Mouse (Mus musculus): ENCODE data around the gene Chrna9. TPM values are rescaled to one million over a fixed set of nuclear protein-coding genes. Genes with fewer than 3 reads are reported as not detected.

Gene Chrna9
- total RNA-seq (2021) = not detected
- long read RNA-seq, experiment 1 = 0 reads
- long read RNA-seq, experiment 2, partial matches to known transcripts = 0 of 1 reads
- long read RNA-seq, experiment 2, other reads (novel, unspliced or antisense) = 1 of 1 reads

DNA sequence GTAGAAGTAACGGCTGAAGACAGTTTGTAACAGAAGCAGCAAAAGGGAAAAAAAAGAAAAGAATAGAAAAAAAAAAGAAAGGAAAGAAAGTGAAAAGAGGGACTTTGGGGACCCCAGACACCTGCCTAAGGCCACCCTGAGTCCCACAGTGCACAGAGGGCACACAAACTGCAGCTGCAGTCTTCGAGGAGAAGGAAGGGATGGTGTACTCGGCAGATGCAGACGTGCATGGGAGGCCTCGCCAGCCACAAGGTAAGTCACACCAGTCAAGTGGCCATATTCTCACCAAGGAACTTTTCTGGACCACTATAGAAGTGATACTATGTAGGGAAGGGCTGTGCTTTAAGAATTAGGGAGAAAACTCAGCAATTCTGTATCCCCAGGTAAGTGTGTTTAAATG, at the start of gene Chrna9:
Gene Chrna9 (plus strand): TSS at position 139 of the 400 bp plus-strand sequence.
- Histone ChIP-seq H3K27ac (no peak within 1 kb of the TSS), H3K4me3 (no peak within 1 kb of the TSS)
- no peak for DNase-seq (ENCODE audit: low spot score in 2 of 2)
- no peak for TF ChIP-seq CTCF (conservative IDR thresholded peaks at IDR 0.05)

GRCm38 (mm10) chr5:65885699-65886443, 48.9 kb upstream of the Chrna9 start:
- Histone ChIP-seq H3K4me3 (no peak overlapping the region), H3K27ac (no peak overlapping the region)
- no peak for DNase-seq (ENCODE audit: low spot score in 2 of 2)
- TF ChIP-seq CTCF (conservative IDR thresholded peaks at IDR 0.05) = no peak

GRCm38 (mm10) chr5:65888102-65888501, 46.6 kb upstream of the Chrna9 start:
- Histone ChIP-seq H3K27ac (no peak overlapping the region), H3K4me3 (no peak overlapping the region)
- TF ChIP-seq CTCF (conservative IDR thresholded peaks at IDR 0.05) = no peak
- no peak for DNase-seq (ENCODE audit: low spot score in 2 of 2)

DNA sequence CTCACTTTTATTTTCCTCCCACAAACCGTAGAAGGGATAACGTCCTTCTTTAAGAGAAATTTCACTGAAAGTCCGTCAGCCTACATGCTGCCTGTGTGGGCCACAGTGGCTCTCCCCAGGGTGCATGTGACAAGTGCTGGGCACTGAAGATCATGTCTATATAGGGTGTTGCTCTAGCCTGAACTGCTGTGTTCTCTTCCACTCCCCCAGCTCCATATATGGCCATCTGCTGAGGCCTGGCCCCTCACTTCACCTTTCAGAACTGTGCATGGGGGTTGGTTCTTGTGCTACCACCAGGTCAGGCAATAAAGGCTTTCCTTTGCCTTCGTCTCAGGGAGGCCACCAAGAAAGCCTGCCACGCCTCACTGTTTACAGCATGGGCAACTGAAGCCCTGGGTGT, 45.7 kb upstream of the Chrna9 start:
- no peak for TF ChIP-seq CTCF (conservative IDR thresholded peaks at IDR 0.05)
- Histone ChIP-seq H3K4me3 (no peak overlapping the region), H3K27ac (no peak overlapping the region)
- no peak for DNase-seq (ENCODE audit: low spot score in 2 of 2)

DNA sequence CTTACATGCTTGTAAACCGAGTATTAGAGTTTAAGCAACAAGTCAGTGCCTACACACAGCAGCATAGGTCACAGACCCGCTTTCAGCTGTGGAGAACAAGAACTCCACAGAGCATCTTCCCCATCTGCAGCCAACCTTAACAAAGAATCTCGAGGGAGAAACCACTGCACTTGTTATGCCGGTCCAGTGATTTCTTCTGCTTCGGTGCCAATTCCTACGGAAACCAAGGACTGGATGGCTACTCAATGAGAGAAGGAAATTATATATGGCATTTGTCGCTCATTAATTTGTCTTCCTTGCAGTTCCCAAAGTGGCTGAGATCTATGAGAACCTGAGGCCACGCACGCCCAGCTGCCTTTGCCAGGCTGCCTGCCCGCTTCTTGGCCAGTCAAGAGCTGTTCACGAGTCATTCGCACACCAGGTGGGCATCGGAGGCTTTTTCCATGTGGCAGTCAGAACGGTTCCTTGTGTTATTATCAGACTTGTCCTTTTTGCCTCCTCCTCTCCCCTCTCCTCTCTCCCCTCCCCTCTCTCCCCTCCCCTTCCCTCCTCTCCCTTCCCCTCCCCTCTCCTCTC, 43.4 kb upstream of the Chrna9 start:
- H3K4me3 ChIP-seq = no peak overlapping the region
- DNase-seq (ENCODE audit: low spot score in 2 of 2) = no peak
- no peak for TF ChIP-seq CTCF (conservative IDR thresholded peaks at IDR 0.05)
- no peak overlapping the region for H3K27ac ChIP-seq

DNA sequence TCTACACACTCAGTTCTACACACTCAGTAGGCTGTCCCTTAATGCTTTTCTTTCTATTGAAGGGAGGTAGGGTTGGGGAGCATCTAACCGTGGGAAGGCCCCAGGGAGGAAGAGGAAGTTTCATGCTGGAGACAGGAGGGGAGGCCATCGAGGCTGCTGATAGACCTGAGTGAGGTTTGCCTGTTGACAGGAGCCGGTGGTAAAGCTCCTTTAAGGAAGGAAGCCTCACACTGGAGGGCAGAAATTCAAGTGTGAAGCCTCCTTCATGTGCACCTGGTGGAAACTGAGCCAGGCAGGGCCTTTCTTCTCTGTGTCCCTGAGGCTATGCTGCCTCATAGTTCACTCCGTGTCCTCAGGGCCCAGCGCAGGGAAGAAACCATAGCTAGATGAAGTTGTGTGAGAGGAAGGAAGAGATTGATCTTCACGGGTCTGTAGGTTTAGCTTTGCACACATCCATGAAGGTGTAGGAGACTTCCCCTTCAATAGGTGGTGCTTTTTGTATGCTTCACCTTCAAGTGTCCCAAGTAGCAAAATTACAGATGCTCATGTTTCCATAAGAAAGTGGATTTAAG, 39.5 kb upstream of the Chrna9 start:
- no peak for DNase-seq (ENCODE audit: low spot score in 2 of 2)
- no peak for TF ChIP-seq CTCF (conservative IDR thresholded peaks at IDR 0.05)
- no peak overlapping the region for H3K4me3 ChIP-seq
- H3K27ac ChIP-seq = no peak overlapping the region

GRCm38 (mm10) chr5:65895764-65896163, 39.0 kb upstream of the Chrna9 start:
- no peak for TF ChIP-seq CTCF (conservative IDR thresholded peaks at IDR 0.05)
- DNase-seq (ENCODE audit: low spot score in 2 of 2) = no peak
- H3K27ac ChIP-seq = no peak overlapping the region
- H3K4me3 ChIP-seq = no peak overlapping the region

DNA sequence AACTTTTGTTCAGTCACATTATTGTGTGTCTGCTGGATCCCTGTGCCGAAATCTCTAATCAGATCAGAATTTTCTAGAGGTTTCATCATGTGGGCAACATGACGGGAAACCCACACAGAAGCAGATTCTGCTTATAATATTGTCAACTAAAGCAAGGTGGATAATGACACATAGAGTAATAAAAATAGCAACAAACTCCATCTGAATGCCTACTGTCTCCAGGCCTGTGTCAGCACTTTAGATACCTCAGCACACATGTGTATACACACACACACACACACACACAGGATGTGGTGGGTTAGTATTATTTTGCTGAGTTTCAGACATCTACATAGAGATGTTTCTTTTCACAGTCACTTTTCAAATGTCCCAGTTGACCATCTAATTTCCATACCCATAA, 37.0 kb upstream of the Chrna9 start:
- H3K27ac ChIP-seq = no peak overlapping the region
- no peak for DNase-seq (ENCODE audit: low spot score in 2 of 2)
- TF ChIP-seq CTCF (conservative IDR thresholded peaks at IDR 0.05) = no peak
- no peak overlapping the region for H3K4me3 ChIP-seq

- no peak for TF ChIP-seq CTCF (conservative IDR thresholded peaks at IDR 0.05)
- no peak overlapping the region for H3K4me3 ChIP-seq
- no peak for DNase-seq (ENCODE audit: low spot score in 2 of 2)
Measured at GRCm38 (mm10) chr5:65898683-65899082, 36.0 kb upstream of the Chrna9 start.

GRCm38 (mm10) chr5:65900113-65900512, 34.6 kb upstream of the Chrna9 start:
- Histone ChIP-seq H3K4me3 (no peak overlapping the region), H3K27ac (no peak overlapping the region)
- no peak for TF ChIP-seq CTCF (conservative IDR thresholded peaks at IDR 0.05)
- no peak for DNase-seq (ENCODE audit: low spot score in 2 of 2)

More at GRCm38 (mm10) chr5:65898683-65899082, 36.0 kb upstream of the Chrna9 start:
- no peak overlapping the region for H3K27ac ChIP-seq

DNA sequence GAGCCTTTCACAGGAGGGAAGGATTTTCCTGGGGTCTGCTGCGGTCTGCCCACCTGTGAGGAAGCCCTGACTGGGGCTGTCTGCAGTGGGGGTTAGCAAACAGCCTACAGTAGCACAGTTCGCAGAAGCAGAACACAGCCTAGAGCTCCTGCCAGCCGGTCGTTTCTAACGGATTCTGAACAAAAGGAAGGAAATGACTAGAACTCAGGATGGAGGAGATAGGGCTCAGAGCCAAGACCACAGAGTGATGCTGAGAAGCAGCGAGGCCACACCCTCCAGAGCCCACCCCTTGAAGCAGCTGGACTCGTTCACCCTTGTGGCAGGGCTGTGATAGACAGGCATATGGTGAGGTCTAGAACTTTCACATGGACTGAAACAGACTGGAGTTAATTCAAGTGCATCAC, 33.9 kb upstream of the Chrna9 start:
- peak; percentile 7 to 25 for DNase-seq (ENCODE audit: low spot score in 2 of 2)
- no peak for TF ChIP-seq CTCF (conservative IDR thresholded peaks at IDR 0.05)
- H3K27ac ChIP-seq = no peak overlapping the region
- H3K4me3 ChIP-seq = no peak overlapping the region

GRCm38 (mm10) chr5:65901868-65902418, 32.8 kb upstream of the Chrna9 start:
- H3K4me3 ChIP-seq = no peak overlapping the region
- no peak for TF ChIP-seq CTCF (conservative IDR thresholded peaks at IDR 0.05)
- no peak overlapping the region for H3K27ac ChIP-seq
- DNase-seq (ENCODE audit: low spot score in 2 of 2) = no peak

GRCm38 (mm10) chr5:65902811-65903210, 31.9 kb upstream of the Chrna9 start:
- TF ChIP-seq CTCF (conservative IDR thresholded peaks at IDR 0.05) = no peak
- H3K4me3 ChIP-seq = no peak overlapping the region
- no peak overlapping the region for H3K27ac ChIP-seq
- no peak for DNase-seq (ENCODE audit: low spot score in 2 of 2)
